Mouse (Mus musculus): ENCODE measurements at regions not wholly inside any gene's neighbourhood (a gene's known extent, or its start where the extent isn't known, plus 50 kb on each side); places are given as distances from the start of the nearest gene placed in this dataset.

DNA sequence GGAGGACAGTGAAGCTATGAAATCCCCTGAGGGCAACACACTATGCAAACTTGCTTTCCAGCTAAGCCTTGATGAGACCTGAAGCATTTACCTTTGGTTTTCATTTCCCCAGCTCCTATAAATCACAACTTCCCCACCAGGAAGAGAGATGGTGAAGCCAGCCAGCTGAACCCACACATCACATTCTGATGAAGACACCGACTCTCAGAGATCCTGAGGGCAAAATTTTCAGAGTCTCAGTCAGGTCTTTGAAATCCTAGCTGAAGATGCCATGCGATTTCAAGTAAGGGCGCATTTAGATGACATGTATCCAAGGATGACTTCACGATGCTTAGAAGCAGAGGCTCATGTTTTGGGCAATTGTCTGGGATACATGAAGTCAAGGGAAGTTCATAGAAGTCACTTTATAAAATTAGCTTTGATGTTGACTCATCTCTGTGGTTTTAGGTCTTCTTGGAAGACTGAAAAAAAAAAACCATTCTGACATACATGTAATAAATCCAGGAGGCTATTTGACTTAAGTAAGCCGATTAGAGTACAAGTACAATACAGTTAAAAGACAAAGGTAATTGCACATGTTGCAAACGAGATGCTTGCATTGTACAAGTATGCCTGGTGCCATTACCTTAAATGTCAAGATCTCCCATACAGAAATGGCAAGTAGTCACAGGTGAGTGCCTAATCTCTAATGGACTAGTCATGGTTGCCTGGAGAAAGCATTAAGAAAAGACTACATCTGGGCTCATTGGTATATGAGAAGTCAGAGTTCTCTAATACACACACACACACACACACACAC lies 391.1 kb upstream of the Prickle1 start:
- intact Hi-C loops (cut with DNase I; ENCODE audit: low total_unique reads) = no loop called here
- no peak for DNase-seq

DNA sequence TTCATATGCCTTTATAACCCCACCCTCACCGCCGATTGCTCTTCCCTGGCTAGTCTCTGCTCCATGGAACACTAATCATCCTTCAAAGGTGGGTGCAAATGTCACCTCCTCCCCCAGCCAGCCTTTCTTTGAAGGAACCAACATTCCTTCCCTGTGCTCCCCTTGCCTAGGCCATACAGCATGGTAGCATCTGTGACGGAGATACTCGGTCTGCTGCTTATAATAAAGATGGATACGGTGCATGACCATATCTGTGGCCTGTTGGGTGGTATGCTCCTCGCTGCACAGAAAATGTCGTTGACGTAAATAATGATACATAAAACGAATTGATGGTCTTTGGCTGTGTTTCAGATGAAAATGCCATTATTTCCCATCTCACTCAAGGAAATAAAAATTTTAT lies 386.4 kb upstream of the Prickle1 start:
- intact Hi-C loops (cut with DNase I; ENCODE audit: low total_unique reads) = no loop called here
- DNase-seq = no peak

DNA sequence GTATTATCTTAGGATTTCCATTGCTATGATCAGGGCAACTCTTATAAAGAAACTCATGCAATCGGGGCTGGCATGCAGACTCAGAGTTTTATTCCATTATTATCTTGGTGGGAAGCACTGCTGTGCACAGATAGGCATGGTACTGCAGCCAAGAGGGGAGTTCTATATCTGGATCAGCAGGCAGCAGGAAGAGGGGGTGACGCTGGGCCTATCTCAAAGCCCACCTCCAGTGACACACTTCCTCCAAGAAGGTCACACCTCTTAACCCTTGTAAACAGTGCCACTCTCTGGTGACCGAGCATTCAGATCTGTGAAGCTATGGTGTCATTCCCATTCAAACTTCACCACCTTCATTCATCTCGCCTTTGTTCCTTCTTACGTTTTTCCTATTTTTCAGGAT lies 381.8 kb upstream of the Prickle1 start:
- no peak for DNase-seq
- intact Hi-C loops (cut with DNase I; ENCODE audit: low total_unique reads) = no loop called here

DNA sequence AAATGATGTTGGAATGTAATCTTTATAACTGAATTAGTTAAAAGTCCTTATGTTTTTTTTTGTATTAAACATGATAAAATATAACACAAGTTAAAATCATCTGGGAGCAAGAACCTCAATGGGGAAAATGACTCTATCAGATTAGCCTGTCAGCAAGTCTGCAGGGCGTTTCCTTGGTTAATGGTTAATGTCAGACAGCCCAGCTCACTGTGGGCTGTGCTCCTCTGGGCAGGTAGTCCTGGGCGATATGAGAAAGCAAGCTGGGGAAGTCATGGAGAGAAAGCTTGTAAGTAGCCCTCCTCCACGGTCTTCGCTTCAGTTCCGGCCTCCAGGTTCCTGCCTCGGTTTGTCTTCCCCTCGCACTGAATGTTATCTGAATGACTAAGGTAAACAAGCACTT lies 379.0 kb upstream of the Prickle1 start:
- intact Hi-C loops (cut with DNase I; ENCODE audit: low total_unique reads) = no loop called here
- no peak for DNase-seq

DNA sequence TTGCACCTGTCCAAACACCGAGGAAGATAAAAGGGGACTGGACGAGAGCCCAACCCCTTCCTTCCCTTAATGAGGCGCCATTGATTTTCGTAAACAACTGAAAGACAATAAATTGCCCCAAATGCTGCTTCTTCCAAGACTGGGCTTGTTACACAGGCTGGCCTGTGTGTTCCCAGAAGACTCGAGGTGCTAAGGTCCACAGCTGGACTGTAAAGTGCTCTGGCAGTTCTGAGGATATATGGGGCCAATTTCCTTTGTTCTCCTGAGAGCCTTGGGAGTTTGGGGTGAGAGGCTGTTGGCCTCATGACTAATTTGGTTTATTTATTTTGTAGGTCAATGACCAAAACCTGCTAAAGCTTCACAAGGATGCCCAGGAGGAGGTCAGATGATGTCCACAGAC lies 377.3 kb upstream of the Prickle1 start:
- no peak for DNase-seq
- intact Hi-C loops (cut with DNase I; ENCODE audit: low total_unique reads) = no loop called here

DNA sequence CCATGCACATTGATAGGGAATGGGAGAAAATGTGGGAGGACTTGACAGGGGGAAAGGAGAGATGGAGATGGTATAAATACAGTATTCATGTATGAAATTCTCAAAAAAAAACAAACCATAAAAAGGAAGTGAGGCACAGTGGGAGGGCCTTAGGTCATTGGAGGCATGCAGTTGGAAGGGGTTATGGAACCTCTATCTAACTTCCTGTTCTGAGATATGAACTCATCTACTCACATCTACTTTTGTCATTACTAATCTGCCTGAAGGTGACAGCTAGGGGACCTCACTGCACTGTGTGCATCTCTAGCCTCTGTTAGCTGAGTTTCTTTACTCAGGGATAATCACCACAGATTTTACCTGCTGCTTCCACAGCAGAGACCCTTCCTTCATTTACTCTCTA lies 366.3 kb upstream of the Prickle1 start:
- no peak for DNase-seq
- intact Hi-C loops (cut with DNase I; ENCODE audit: low total_unique reads) = no loop called here

DNA sequence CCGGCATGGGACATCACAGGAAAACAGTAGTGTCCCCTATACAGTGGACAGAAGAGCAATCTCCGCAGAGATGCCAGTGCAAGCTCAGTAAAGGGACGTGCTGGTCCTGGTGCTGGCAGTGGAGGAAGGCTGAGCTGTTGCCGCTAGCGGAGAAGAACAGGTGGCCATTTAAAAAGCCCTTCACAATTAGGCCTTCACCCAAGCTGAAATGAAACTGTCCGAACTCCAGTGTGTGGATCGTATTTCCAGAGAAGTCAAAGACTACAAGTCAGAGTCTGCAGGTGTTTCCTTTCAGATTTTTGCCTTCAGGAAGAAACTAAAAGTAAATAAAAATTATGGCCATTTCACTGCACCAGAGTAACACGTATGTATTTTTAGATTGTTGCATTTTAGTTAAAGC lies 364.2 kb upstream of the Prickle1 start:
- no peak for DNase-seq
- intact Hi-C loops (cut with DNase I; ENCODE audit: low total_unique reads) = no loop called here

DNA sequence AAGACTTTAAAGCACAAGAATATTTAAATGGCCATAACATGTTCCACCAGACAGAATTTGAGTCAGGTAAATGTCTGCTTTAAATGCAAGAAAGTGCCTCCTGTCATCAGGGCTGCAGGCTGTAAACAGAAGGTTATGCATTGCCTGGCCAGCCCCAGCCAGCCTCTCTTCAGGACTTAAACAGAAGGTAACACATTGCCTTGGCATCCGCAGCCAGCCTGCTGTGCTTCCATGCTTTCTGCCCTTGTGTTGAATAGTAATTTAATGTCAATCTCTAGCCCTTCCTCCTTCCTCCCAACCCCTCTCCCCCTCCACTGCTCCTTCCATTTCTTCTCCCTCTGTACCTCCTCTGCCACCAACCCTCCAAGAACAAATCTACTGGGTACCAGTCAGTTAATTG lies 362.4 kb upstream of the Prickle1 start:
- intact Hi-C loops (cut with DNase I; ENCODE audit: low total_unique reads) = no loop called here
- no peak for DNase-seq

DNA sequence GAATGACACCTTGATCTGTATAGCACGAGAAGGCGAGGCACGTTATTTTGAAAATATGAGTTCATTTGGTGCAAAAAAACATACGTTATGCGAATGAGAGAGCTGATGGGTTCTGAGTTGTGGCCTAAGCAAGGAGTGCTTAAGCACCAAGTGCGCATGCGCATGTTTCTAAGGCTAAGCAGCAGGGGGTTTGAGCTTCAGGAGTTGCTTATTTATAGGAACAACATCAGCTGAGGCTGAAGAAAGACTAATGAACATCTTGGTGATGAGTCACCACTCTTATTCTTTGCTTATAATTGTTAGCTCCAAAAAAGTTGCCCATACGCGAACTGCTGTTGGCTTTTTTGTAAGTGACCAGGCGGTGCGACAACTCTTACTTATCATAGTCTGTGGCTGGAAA lies 361.1 kb upstream of the Prickle1 start:
- intact Hi-C loops (cut with DNase I; ENCODE audit: low total_unique reads) = no loop called here
- no peak for DNase-seq

DNA sequence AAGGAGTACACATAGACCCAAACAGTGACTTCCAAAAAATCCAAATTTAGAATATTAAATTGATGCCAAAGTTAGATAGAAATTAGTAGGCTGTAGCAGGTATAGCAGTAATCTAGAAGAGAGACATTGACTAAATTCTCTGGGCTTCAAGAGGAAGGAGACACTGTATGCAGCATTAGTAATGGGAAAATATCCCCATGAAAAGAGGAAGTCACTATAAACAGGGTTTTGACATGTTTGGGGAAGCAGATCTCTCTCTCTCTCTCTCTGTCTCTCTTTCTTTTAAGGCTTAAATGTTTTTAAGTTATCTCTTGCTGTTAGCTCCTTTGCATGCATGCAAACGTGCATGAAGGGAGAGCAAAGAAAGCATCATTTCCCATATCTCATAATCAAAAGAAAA lies 357.9 kb upstream of the Prickle1 start:
- no peak for DNase-seq
- intact Hi-C loops (cut with DNase I; ENCODE audit: low total_unique reads) = no loop called here

DNA sequence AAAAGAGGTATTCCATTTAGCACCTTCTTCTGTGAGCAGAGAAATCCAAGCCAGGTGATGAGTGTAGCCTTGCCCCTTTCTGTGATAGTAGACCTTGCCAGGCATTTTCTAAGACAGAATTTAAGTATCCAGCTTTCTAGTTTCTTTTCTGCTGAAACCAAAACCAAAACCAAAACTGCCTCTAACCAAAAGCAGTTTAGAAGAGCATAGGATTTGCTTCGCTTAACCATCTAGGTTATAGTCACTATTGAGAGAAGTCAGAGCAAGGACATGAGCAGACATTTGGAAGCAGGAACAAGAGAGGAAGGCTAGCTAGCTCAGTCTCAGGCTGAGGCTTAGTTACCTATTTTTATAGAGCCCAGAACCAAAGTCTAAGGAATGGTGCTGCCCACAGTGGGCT lies 354.8 kb upstream of the Prickle1 start:
- intact Hi-C loops (cut with DNase I; ENCODE audit: low total_unique reads) = no loop called here
- no peak for DNase-seq

DNA sequence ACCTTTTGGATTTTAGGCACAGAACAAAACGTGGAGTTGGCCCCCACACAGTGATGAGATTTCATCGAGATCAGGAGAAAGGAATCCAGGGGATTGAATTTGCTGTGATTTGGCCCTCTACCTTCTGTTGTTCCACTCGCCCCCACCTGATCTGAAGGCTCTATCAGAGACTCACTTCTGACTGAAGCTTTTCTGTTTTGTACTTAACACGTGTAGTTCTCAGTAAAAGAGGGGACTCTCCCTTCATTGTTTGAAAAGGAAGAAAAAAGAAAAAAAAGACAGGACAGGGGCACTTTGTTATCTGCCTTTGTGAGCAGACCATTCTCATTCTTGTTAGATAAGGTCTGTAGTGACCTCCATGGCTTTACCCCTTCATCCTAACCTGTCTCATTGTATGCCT lies 353.2 kb upstream of the Prickle1 start:
- intact Hi-C loops (cut with DNase I; ENCODE audit: low total_unique reads) = no loop called here
- DNase-seq = no peak

DNA sequence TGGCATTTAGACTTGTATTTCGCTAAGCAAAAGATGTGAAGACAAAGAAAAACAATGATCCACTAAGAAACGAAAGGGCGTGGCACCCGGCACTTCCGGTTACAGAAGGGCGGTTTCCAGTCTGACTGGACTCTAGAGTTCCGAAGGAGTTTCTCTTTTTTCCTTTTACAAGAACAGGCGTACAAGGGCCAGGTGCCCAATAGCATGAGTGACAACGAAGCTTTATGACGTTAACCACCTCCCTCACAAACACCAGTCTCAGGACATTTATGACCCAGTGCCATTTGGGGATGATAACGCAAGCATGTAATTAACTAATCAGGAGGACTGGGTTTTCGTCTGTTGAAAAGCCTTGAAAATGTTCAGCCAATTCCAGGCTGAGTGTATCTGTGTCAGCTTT lies 347.9 kb upstream of the Prickle1 start:
- intact Hi-C loops (cut with DNase I; ENCODE audit: low total_unique reads) = no loop called here
- DNase-seq = no peak

DNA sequence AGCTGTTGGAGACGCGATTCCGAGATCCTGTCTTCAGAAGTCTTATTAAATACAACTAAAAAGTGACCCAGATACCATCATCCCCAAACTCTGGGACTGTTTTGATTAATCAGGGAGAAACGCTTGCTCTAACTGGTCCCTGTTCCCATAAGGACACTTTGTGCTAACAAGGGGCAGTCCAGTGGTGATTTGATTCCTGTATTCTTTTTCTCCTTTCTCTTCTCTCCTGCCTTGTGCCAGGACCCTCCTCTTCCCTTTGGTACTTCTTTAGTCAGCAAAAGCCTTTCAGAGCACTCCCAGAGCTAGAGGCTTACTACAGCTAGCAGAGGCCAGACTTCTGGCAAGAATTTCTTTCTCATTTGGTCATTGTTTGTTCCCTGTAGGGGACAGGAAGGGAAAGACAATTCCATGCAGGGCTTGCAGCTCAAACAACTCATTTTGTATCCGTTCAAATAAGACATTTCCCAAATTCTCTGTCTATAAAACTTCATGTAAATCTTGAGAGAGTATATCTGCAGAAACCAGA lies 337.3 kb upstream of the Prickle1 start:
- intact Hi-C loops (cut with DNase I; ENCODE audit: low total_unique reads) = no loop called here
- DNase-seq = no peak

DNA sequence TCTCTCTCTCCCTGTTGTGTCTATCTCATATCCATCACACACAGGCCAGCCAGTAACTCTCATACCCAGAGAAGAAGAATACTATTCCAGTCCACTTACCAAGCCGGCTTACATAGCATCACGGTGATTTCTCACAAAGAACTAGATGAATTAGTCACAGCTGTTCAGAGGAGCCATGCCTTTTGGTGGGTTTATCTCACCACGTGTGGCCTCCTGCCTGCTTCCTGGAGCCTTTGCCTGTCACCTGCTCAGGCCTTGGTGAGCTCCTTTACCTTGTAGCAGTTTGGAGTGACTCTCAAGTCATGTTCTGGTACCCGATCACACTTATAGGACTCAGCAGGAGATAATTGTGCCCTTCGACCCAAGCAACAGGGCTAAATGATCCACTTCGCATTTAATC lies 331.2 kb upstream of the Prickle1 start:
- DNase-seq = no peak
- intact Hi-C loops (cut with DNase I; ENCODE audit: low total_unique reads) = no loop called here

DNA sequence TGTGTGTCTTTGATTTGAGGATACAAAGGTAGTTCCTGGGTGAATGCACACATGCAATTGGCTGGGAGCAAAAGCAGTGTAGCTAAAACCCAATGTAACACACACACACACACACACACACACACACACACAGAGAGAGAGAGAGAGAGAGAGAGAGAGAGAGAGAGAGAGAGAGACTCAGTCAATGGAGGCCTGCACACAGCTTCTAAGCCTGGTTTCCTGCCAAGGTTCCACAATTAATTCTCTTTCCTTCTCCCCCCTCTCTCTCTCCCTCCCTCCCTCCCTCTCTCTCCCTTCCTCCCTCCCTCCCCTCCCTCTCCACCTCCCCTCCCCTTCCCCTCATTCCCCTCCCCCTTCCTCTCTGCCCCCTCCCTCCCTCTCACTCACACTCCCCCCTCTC lies 330.6 kb upstream of the Prickle1 start:
- no peak for DNase-seq
- intact Hi-C loops (cut with DNase I; ENCODE audit: low total_unique reads) = no loop called here

DNA sequence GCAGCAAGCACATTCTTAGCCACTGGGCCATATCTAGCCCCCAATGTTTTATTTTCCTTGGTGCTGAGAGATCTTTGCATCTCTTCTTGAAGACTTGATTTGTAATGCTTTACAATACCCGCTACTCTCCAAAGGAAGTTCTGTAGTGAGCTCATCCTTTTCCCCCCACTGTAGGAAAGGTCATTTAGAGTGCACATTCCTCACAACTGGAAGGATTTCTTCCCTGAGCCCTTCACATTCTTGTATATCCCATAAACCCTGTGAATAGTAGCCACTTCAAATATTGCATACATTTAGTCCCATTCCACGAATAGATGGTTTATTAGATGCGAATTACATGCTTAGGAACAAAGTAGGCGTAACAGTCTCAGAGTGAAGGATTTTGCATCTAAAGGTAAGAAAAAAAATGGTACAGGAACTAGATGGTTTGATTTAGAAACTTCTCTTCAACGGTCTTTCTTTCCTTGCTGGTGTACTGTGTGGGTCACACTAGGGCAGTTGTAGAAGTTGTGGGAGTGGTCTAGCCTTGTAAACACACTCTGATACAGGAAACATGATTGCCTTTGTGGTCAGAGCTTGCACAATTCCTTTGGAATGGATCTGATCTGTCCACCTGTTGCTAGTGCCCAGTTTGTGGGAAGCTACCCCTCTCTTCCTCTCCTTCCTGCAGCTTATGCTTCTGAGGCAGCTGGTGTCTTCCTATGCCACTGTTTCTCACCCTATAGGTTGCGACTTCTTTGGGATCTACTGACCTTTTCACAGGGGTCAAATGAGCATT lies 326.0 kb upstream of the Prickle1 start:
- intact Hi-C loops (cut with DNase I; ENCODE audit: low total_unique reads) = no loop called here
- DNase-seq = no peak

DNA sequence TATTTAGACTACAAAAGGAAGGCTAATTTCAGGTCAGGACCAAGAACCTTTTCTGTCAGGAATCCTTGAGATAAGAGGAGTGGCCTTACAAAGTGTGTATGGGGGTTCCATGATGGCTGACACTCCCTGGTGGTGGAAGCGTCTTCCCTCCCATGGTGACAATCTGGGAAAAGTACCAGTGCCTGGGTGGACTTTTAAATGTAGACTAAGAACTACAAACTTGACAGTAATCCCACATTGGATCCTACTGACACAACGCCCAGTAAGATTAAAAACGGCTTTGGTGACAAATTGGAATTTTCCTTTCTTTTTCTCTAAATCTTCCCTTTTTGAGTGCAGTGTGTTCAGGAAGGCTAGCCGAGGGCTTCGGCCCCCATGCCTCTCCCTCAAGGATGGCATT lies 325.3 kb upstream of the Prickle1 start:
- DNase-seq = no peak
- intact Hi-C loops (cut with DNase I; ENCODE audit: low total_unique reads) = no loop called here

DNA sequence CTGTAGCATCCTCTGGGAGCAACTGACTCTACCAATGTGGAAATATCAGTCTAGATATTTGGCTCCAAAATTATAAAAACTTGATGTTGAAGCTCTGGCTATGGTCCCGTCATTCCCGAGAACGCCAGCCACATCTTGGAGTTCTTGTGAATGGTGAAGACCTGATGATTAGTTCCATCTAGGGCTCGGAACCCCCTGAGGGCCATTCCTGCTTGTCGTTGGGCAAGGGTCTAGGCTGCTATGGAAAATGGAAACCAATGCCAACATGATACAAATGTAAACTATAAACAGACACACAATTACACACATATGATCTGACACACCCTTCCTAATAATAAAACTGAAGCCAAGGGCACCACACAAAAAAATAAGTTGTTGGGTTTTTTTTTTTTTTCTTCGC lies 323.9 kb upstream of the Prickle1 start:
- intact Hi-C loops (cut with DNase I; ENCODE audit: low total_unique reads) = no loop called here
- no peak for DNase-seq

DNA sequence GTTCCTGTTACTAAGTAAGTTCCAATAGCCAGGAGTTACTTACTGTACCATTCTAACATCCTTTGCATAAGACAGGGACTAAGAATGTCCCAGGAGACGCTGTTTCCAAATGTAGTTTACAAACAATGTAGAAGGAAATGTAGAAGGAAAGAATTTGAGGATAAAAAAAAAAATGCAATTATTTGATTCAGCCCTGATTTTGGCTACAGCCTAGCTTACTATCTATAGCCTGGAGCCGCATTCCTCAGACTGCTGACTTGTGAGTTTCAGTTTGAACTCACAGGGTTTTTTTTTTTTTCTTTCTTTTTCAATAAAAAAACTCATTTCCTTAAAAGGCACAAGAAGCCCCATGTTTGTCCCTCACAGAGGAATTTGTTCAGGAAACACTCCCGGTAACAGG lies 321.2 kb upstream of the Prickle1 start:
- intact Hi-C loops (cut with DNase I; ENCODE audit: low total_unique reads) = no loop called here
- DNase-seq = no peak

DNA sequence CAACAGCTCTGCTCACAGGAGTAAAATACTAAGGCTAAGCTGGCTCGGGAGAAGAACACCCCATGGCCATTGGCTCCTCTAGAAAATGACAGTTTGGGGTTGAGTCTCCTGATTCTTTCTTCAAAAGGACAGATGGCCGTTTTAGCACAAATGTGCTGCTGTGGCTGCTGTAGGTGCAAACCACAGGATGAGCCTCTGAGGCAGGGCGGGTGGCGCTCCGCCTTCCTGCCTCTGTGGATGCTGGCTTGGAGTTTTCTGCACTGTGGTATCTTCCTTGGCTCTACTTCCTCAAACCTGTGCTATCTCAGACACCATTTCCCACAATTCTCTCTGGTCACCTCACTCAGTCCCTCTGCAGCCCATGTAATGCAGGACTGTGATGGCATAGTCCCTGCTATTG lies 317.8 kb upstream of the Prickle1 start:
- no peak for DNase-seq
- intact Hi-C loops (cut with DNase I; ENCODE audit: low total_unique reads) = no loop called here

Data from gastrocnemius, postnatal 14 days (tissue).